9 mouse cellular contexts compared by ENCODE assay signal in genomic region chr6:122821822-122822221, GRCm38 (mm10). TPM values are rescaled to one million over a fixed set of nuclear protein-coding genes. Genes with fewer than 3 reads are reported as not detected.
DNase-seq lines count a peak whose midpoint lies in the region; ATAC-seq and TF ChIP-seq lines count a peak whose summit lies in the region.
"Had no signal": no experiment of that assay in that cellular context is flagged by ENCODE, and none has a peak within 500 bp of the region (broad histone marks: within the 10 kb centered on the region; RNA-seq: fewer than 3 reads in every experiment).

No protein-coding gene starts in this region.

- H3K9ac ChIP-seq in kidney, embryonic 16.5 days (replicated peaks; ENCODE audit: low read length) = no peak overlapping the region
- H3K9ac ChIP-seq in embryonic facial prominence, embryonic 15.5 days = no peak overlapping the region
- H3K9ac ChIP-seq in midbrain, postnatal 0 days (replicated peaks; ENCODE audit: low read length, poor library complexity, severe bottlenecking) = no peak overlapping the region

- H3K4me3 ChIP-seq in kidney, embryonic 16.5 days (ENCODE audit: low read length) = peak overlapping the region; percentile 89; the same call in 1 of the 2 replicates
- peak overlapping the region; percentile 89 for H3K4me3 ChIP-seq in embryonic facial prominence, embryonic 15.5 days (replicated peaks)
- H3K4me3 ChIP-seq in midbrain, postnatal 0 days (ENCODE audit: low read depth, low read length) = peak overlapping the region; percentile 71; the same call in 1 of the 2 replicates

- H3K4me2 ChIP-seq in kidney, embryonic 16.5 days (replicated peaks; ENCODE audit: low read depth, low read length) = peak overlapping the region; percentile 86
- 0 out of 2 replicates have a peak overlapping the region, but pooled peaks have one; percentile 13 for H3K4me2 ChIP-seq in embryonic facial prominence, embryonic 15.5 days (replicated peaks)
- peak overlapping the region; percentile 88; the same call in 1 of the 2 replicates for H3K4me2 ChIP-seq in midbrain, postnatal 0 days (ENCODE audit: low read depth, low read length, poor library complexity, severe bottlenecking)

- no peak overlapping the region for H3K27ac ChIP-seq in kidney, embryonic 16.5 days (ENCODE audit: low read length)
- H3K27ac ChIP-seq in embryonic facial prominence, embryonic 15.5 days (replicated peaks) = no peak overlapping the region
- H3K27ac ChIP-seq in midbrain, postnatal 0 days (ENCODE audit: low read depth, low read length) = no peak overlapping the region

- H3K27me3 ChIP-seq in kidney, embryonic 16.5 days (ENCODE audit: insufficient read depth, low read length) = no peaks in the 10 kb centered on the region
- H3K27me3 ChIP-seq in embryonic facial prominence, embryonic 15.5 days = no peaks in the 10 kb centered on the region
- no peaks in the 10 kb centered on the region for H3K27me3 ChIP-seq in midbrain, postnatal 0 days (ENCODE audit: insufficient read depth, low read length)
- H3K27me3 ChIP-seq: Patski had no signal

- no peaks in the 10 kb centered on the region for H3K36me3 ChIP-seq in kidney, embryonic 16.5 days (ENCODE audit: insufficient read depth, low read length)
- no peaks in the 10 kb centered on the region for H3K36me3 ChIP-seq in embryonic facial prominence, embryonic 15.5 days
- H3K36me3 ChIP-seq in midbrain, postnatal 0 days (ENCODE audit: insufficient read depth, low read length) = no peaks in the 10 kb centered on the region

- no peak for DNase-seq in kidney, postnatal 14 days
- peak; percentile 46 for DNase-seq in induced T-regulatory cell, adult 2 months (ENCODE audit: low read depth)
- no peak for DNase-seq in midbrain, postnatal 0 days (ENCODE audit: low spot score)
- no peak for DNase-seq in testis, postnatal 10 days (ENCODE audit: low spot score)
- DNase-seq in adrenal gland, adult 18-20 months (ENCODE audit: low spot score in 2 of 2) = no peak
- DNase-seq: cerebellum, adult 11-12 months had no signal

- TF ChIP-seq CTCF in midbrain, postnatal 0 days (IDR thresholded peaks at IDR 0.05) = no peak

- 63% methylated on average over 9 of the region's 9 CpGs for WGBS in kidney, embryonic 16.5 days
- 68% methylated on average over 9 of the region's 9 CpGs for WGBS in embryonic facial prominence, embryonic 15.5 days
- WGBS in midbrain, postnatal 0 days = 82% methylated on average over 9 of the region's 9 CpGs

- H3K4me1 ChIP-seq in kidney, embryonic 16.5 days (ENCODE audit: insufficient read depth, low read length) = peaks cover 36% of the 10 kb centered on the region
- H3K4me1 ChIP-seq in embryonic facial prominence, embryonic 15.5 days = peaks cover 51% of the 10 kb centered on the region
- peaks cover 19% of the 10 kb centered on the region for H3K4me1 ChIP-seq in midbrain, postnatal 0 days (ENCODE audit: insufficient read depth, low read length)

- no peaks in the 10 kb centered on the region for H3K9me3 ChIP-seq in kidney, embryonic 16.5 days (ENCODE audit: low read length)
- no peaks in the 10 kb centered on the region for H3K9me3 ChIP-seq in embryonic facial prominence, embryonic 15.5 days (replicated peaks)
- no peaks in the 10 kb centered on the region for H3K9me3 ChIP-seq in midbrain, postnatal 0 days (ENCODE audit: low read length)

- ATAC-seq in kidney, embryonic 16.5 days (ENCODE audit: low FRiP score, low TSS enrichment) = no peak
- ATAC-seq in embryonic facial prominence, embryonic 15.5 days (ENCODE audit: insufficient number of reproducible peaks, low FRiP score, low TSS enrichment, low read depth) = no peak
- no peak for ATAC-seq in midbrain, postnatal 0 days (ENCODE audit: low FRiP score)
- ATAC-seq: Patski had no signal

RNA-seq across cellular contexts. Expression of gene Foxj2, which starts 2.1 kb away (rescaled TPM):
- polyA plus RNA-seq in kidney, embryonic 16.5 days (2015; fragmentation: Nextera tagmentation; extraction: Ambion mirVana) = 5.8 and 6.4 TPM in 2 replicates
- 7.4 and 8.3 TPM in 2 replicates for polyA plus RNA-seq in embryonic facial prominence, embryonic 15.5 days (2015; fragmentation: Nextera tagmentation; extraction: Ambion mirVana)
- 24.4 and 27.2 TPM in 2 replicates for total RNA-seq in midbrain, postnatal 0 days (2014; rRNA removed)
- 8.6 and 8.8 TPM in 2 replicates for polyA plus RNA-seq in midbrain, postnatal 0 days (2015; fragmentation: Nextera tagmentation; extraction: Ambion mirVana)
- 10 to 100 TPM; 17.1 TPM for total RNA-seq in adrenal gland, adult 18-20 months (2021)

RNA-seq across cellular contexts. Expression of gene Slc2a3, which starts 20.4 kb away (rescaled TPM):
- 8.6 and 9.6 TPM in 2 replicates for polyA plus RNA-seq in kidney, embryonic 16.5 days (2015; fragmentation: Nextera tagmentation; extraction: Ambion mirVana)
- polyA plus RNA-seq in embryonic facial prominence, embryonic 15.5 days (2015; fragmentation: Nextera tagmentation; extraction: Ambion mirVana) = 30.2 and 40.2 TPM in 2 replicates
- total RNA-seq in midbrain, postnatal 0 days (2014; rRNA removed) = 96.0 and 129 TPM in 2 replicates
- 48.4 and 50.1 TPM in 2 replicates for polyA plus RNA-seq in midbrain, postnatal 0 days (2015; fragmentation: Nextera tagmentation; extraction: Ambion mirVana)
- total RNA-seq in adrenal gland, adult 18-20 months (2021) = 10 to 100 TPM in 1 of 2 experiments, 1 to 10 TPM in 1; 8.1 to 10.3 TPM

RNA-seq across cellular contexts. Expression of gene C3ar1, which starts 34.1 kb away (rescaled TPM):
- 1.7 and 1.8 TPM in 2 replicates for polyA plus RNA-seq in kidney, embryonic 16.5 days (2015; fragmentation: Nextera tagmentation; extraction: Ambion mirVana)
- polyA plus RNA-seq in embryonic facial prominence, embryonic 15.5 days (2015; fragmentation: Nextera tagmentation; extraction: Ambion mirVana) = 4.0 and 4.1 TPM in 2 replicates
- 1.8 and 2.0 TPM in 2 replicates for total RNA-seq in midbrain, postnatal 0 days (2014; rRNA removed)
- 1.3 and 1.4 TPM in 2 replicates for polyA plus RNA-seq in midbrain, postnatal 0 days (2015; fragmentation: Nextera tagmentation; extraction: Ambion mirVana)
- 1 to 10 TPM; 2.4 to 5.5 TPM for total RNA-seq in adrenal gland, adult 18-20 months (2021)
- polyA plus RNA-seq: Patski had no signal

RNA-seq across cellular contexts. Expression of gene Necap1, which starts 52.5 kb away (rescaled TPM):
- 54.7 and 58.6 TPM in 2 replicates for polyA plus RNA-seq in kidney, embryonic 16.5 days (2015; fragmentation: Nextera tagmentation; extraction: Ambion mirVana)
- polyA plus RNA-seq in embryonic facial prominence, embryonic 15.5 days (2015; fragmentation: Nextera tagmentation; extraction: Ambion mirVana) = 54.5 and 57.0 TPM in 2 replicates
- 145 and 146 TPM in 2 replicates for total RNA-seq in midbrain, postnatal 0 days (2014; rRNA removed)
- 173 and 178 TPM in 2 replicates for polyA plus RNA-seq in midbrain, postnatal 0 days (2015; fragmentation: Nextera tagmentation; extraction: Ambion mirVana)
- 10 to 100 TPM; 59.3 to 59.4 TPM for total RNA-seq in adrenal gland, adult 18-20 months (2021)

Comparison
In these comparisons a context has a peak if more than half of its experiments do, and no peak if none do; other contexts are left out.
1. H3K4me2 ChIP-seq: peak in every context shown above with its lines; median percentile 88 in midbrain, postnatal 0 days; 86 in kidney, embryonic 16.5 days; 13 in embryonic facial prominence, embryonic 15.5 days.